Mouse (Mus musculus): ENCODE measurements around the gene Inpp5b. TPM values are rescaled to one million over a fixed set of nuclear protein-coding genes. Genes with fewer than 3 reads are reported as not detected.

Gene Inpp5b
- total and polyA plus RNA-seq, 3 experiments, result 48.3 to 127 (median 119) TPM

- Histone ChIP-seq H3K4me3 (ENCODE audit: low read depth, low read length) (no peak overlapping the region), H3K36me3 (replicated peaks) (peaks cover 94% of the 10 kb centered on the region), H3K4me1 (ENCODE audit: insufficient read depth, low read depth, low read length) (no peaks in the 10 kb centered on the region), H3K27me3 (ENCODE audit: insufficient read depth, low read length) (no peaks in the 10 kb centered on the region), H3K9me3 (replicated peaks) (no peaks in the 10 kb centered on the region)
- TF ChIP-seq POLR2AphosphoS5 (IDR thresholded peaks at IDR 0.05; ENCODE audit: insufficient replicate concordance, low read depth, low read length) (no peak), TAL1 (conservative IDR thresholded peaks at IDR 0.05; ENCODE audit: low read depth, low read length) (no peak), CTCF (IDR thresholded peaks at IDR 0.05; ENCODE audit: low read depth, low read length) (no peak), GATA2 (IDR thresholded peaks at IDR 0.05; ENCODE audit: borderline replicate concordance, low read depth, low read length) (no peak), GATA1 (IDR thresholded peaks at IDR 0.05; ENCODE audit: borderline replicate concordance, low read length) (no peak)
- DNase-seq (ENCODE audit: low spot score) (no peak), ATAC-seq (ENCODE audit: extremely low read depth, insufficient number of reproducible peaks, low FRiP score, poor library complexity, severe bottlenecking) (no peak)
Observed at GRCm38 (mm10) chr4:124783937-124784336, 42.3 kb downstream of the Inpp5b start.

GRCm38 (mm10) chr4:124790013-124790412 is 48.4 kb downstream of the Inpp5b start:
- TF ChIP-seq POLR2AphosphoS5 (IDR thresholded peaks at IDR 0.05; ENCODE audit: insufficient replicate concordance, low read depth, low read length) (no peak), TAL1 (conservative IDR thresholded peaks at IDR 0.05; ENCODE audit: low read depth, low read length) (no peak), CTCF (IDR thresholded peaks at IDR 0.05; ENCODE audit: low read depth, low read length) (no peak), GATA1 (IDR thresholded peaks at IDR 0.05; ENCODE audit: borderline replicate concordance, low read length) (no peak), GATA2 (IDR thresholded peaks at IDR 0.05; ENCODE audit: borderline replicate concordance, low read depth, low read length) (no peak)
- H3K36me3 ChIP-seq (replicated peaks), result peaks cover 98% of the 10 kb centered on the region
- no peak overlapping the region for H3K4me3 ChIP-seq (ENCODE audit: low read depth, low read length)
- DNase-seq (ENCODE audit: low spot score) (no peak), ATAC-seq (ENCODE audit: extremely low read depth, insufficient number of reproducible peaks, low FRiP score, poor library complexity, severe bottlenecking) (no peak)
- H3K27me3 ChIP-seq (ENCODE audit: insufficient read depth, low read length), result no peaks in the 10 kb centered on the region
- no peaks in the 10 kb centered on the region for H3K4me1 ChIP-seq (ENCODE audit: insufficient read depth, low read depth, low read length)
- H3K9me3 ChIP-seq (replicated peaks), result no peaks in the 10 kb centered on the region

GRCm38 (mm10) chr4:124792114-124792513 is 50.5 kb downstream of the Inpp5b start:
- no peaks in the 10 kb centered on the region for H3K9me3 ChIP-seq (replicated peaks)
- TF ChIP-seq GATA1 (IDR thresholded peaks at IDR 0.05; ENCODE audit: borderline replicate concordance, low read length) (no peak), TAL1 (conservative IDR thresholded peaks at IDR 0.05; ENCODE audit: low read depth, low read length) (no peak), GATA2 (IDR thresholded peaks at IDR 0.05; ENCODE audit: borderline replicate concordance, low read depth, low read length) (no peak), CTCF (IDR thresholded peaks at IDR 0.05; ENCODE audit: low read depth, low read length) (no peak), POLR2AphosphoS5 (IDR thresholded peaks at IDR 0.05; ENCODE audit: insufficient replicate concordance, low read depth, low read length) (no peak)
- no peak overlapping the region for H3K4me3 ChIP-seq (ENCODE audit: low read depth, low read length)
- ATAC-seq (ENCODE audit: extremely low read depth, insufficient number of reproducible peaks, low FRiP score, poor library complexity, severe bottlenecking) (no peak), DNase-seq (ENCODE audit: low spot score) (no peak)
- H3K4me1 ChIP-seq (ENCODE audit: insufficient read depth, low read depth, low read length), result no peaks in the 10 kb centered on the region
- peaks cover 96% of the 10 kb centered on the region for H3K36me3 ChIP-seq (replicated peaks)
- H3K27me3 ChIP-seq (ENCODE audit: insufficient read depth, low read length), result no peaks in the 10 kb centered on the region

GRCm38 (mm10) chr4:124796141-124796540 is 54.5 kb downstream of the Inpp5b start:
- Histone ChIP-seq H3K9me3 (replicated peaks) (no peaks in the 10 kb centered on the region), H3K4me3 (ENCODE audit: low read depth, low read length) (no peak overlapping the region), H3K36me3 (replicated peaks) (peaks cover 97% of the 10 kb centered on the region), H3K4me1 (ENCODE audit: insufficient read depth, low read depth, low read length) (peaks cover 11% of the 10 kb centered on the region), H3K27me3 (ENCODE audit: insufficient read depth, low read length) (no peaks in the 10 kb centered on the region)
- DNase-seq (ENCODE audit: low spot score) (no peak), ATAC-seq (ENCODE audit: extremely low read depth, insufficient number of reproducible peaks, low FRiP score, poor library complexity, severe bottlenecking) (no peak)
- no peak for TF ChIP-seq CTCF (IDR thresholded peaks at IDR 0.05; ENCODE audit: low read depth, low read length)
- no peak for TF ChIP-seq TAL1 (conservative IDR thresholded peaks at IDR 0.05; ENCODE audit: low read depth, low read length)
- TF ChIP-seq GATA1 (IDR thresholded peaks at IDR 0.05; ENCODE audit: borderline replicate concordance, low read length), result no peak
- TF ChIP-seq POLR2AphosphoS5 (IDR thresholded peaks at IDR 0.05; ENCODE audit: insufficient replicate concordance, low read depth, low read length), result no peak
- no peak for TF ChIP-seq GATA2 (IDR thresholded peaks at IDR 0.05; ENCODE audit: borderline replicate concordance, low read depth, low read length)

GRCm38 (mm10) chr4:124796913-124797312 is 55.3 kb downstream of the Inpp5b start:
- Histone ChIP-seq H3K4me1 (ENCODE audit: insufficient read depth, low read depth, low read length) (peaks cover 16% of the 10 kb centered on the region), H3K4me3 (ENCODE audit: low read depth, low read length) (no peak overlapping the region), H3K27me3 (ENCODE audit: insufficient read depth, low read length) (no peaks in the 10 kb centered on the region), H3K36me3 (replicated peaks) (peaks cover 95% of the 10 kb centered on the region), H3K9me3 (replicated peaks) (no peaks in the 10 kb centered on the region)
- ATAC-seq (ENCODE audit: extremely low read depth, insufficient number of reproducible peaks, low FRiP score, poor library complexity, severe bottlenecking) (no peak), DNase-seq (ENCODE audit: low spot score) (no peak)
- TF ChIP-seq POLR2AphosphoS5 (IDR thresholded peaks at IDR 0.05; ENCODE audit: insufficient replicate concordance, low read depth, low read length) (no peak), GATA2 (IDR thresholded peaks at IDR 0.05; ENCODE audit: borderline replicate concordance, low read depth, low read length) (no peak), GATA1 (IDR thresholded peaks at IDR 0.05; ENCODE audit: borderline replicate concordance, low read length) (no peak), TAL1 (conservative IDR thresholded peaks at IDR 0.05; ENCODE audit: low read depth, low read length) (no peak), CTCF (IDR thresholded peaks at IDR 0.05; ENCODE audit: low read depth, low read length) (no peak)

GRCm38 (mm10) chr4:124801552-124802308 is 60.1 kb downstream of the Inpp5b start, which contains the start of gene Mtf1:
TSS of gene Mtf1 (plus strand) at chr4:124802104.
- peaks cover 77% of the 10 kb centered on the region for H3K36me3 ChIP-seq (replicated peaks)

More at GRCm38 (mm10) chr4:124801552-124802308, 60.1 kb downstream of the Inpp5b start, which contains the start of gene Mtf1:
- no peaks in the 10 kb centered on the region for H3K27me3 ChIP-seq (ENCODE audit: insufficient read depth, low read length)
- TF ChIP-seq CTCF (IDR thresholded peaks at IDR 0.05; ENCODE audit: low read depth, low read length) (peak; percentile 52), GATA2 (IDR thresholded peaks at IDR 0.05; ENCODE audit: borderline replicate concordance, low read depth, low read length) (no peak)
- H3K4me1 ChIP-seq (ENCODE audit: insufficient read depth, low read depth, low read length), result peaks cover 54% of the 10 kb centered on the region
- ATAC-seq (ENCODE audit: extremely low read depth, insufficient number of reproducible peaks, low FRiP score, poor library complexity, severe bottlenecking) (peak; percentile 35), DNase-seq (ENCODE audit: low spot score) (peak; percentile 53)
- H3K4me3 ChIP-seq (ENCODE audit: low read depth, low read length), result peak within 1 kb of the TSS; percentile 96
- no peaks in the 10 kb centered on the region for H3K9me3 ChIP-seq (replicated peaks)
